Mouse (Mus musculus): ENCODE results near the gene Mrpl19.

Gene Mrpl19

GRCm38 (mm10) chr6:81929402-81929801 lies 36.4 kb downstream of the Mrpl19 start:
- no peak for DNase-seq (ENCODE audit: low spot score in 2 of 2)

GRCm38 (mm10) chr6:81924304-81924703 lies 41.5 kb downstream of the Mrpl19 start:
- no peak for DNase-seq (ENCODE audit: low spot score in 2 of 2)

- DNase-seq (ENCODE audit: low spot score in 2 of 2), result peak; percentile 85 to 92
Measured at GRCm38 (mm10) chr6:81923523-81924142, 42.1 kb downstream of the Mrpl19 start, which contains the start of gene Gcfc2. Gene Gcfc2 (plus strand): TSS chr6:81923669.

- peak; percentile 19 to 28 for DNase-seq (ENCODE audit: low spot score in 2 of 2)
Measured at GRCm38 (mm10) chr6:81912177-81912576, 53.6 kb downstream of the Mrpl19 start.

- DNase-seq (ENCODE audit: low spot score in 2 of 2), result no peak
Measured at GRCm38 (mm10) chr6:81911713-81912112, 54.0 kb downstream of the Mrpl19 start.

GRCm38 (mm10) chr6:81911244-81911643 lies 54.5 kb downstream of the Mrpl19 start:
- peak in 1 of 2 experiments; percentile 13 for DNase-seq (ENCODE audit: low spot score in 2 of 2)

GRCm38 (mm10) chr6:81910302-81910855 lies 55.4 kb downstream of the Mrpl19 start:
- DNase-seq (ENCODE audit: low spot score in 2 of 2), result no peak
